Mouse (Mus musculus) CD4-positive, CD25-positive, alpha-beta regulatory T cell, adult 2 months (primary cell): ENCODE measurements at regions not wholly inside any gene's neighbourhood (a gene's known extent, or its start where the extent isn't known, plus 50 kb on each side); places are given as distances from the start of the nearest gene placed in this dataset.
"Not testable (repeated sequence)": the region's sequence is repeated elsewhere in the genome, so short reads cannot be mapped to it uniquely, and the experiment has no call there.

Experiments used
- DNase-seq: peaks from one replicate; pipeline ENCODE4 v3.0.0-alpha.2; 2012; ENCODE audit warnings: low read depth, low spot score

- DNase-seq: no peak
Measured at GRCm38 (mm10) chr14:102190786-102191185, 461.0 kb downstream of the Lmo7 start.

GRCm38 (mm10) chr14:102181269-102181668 lies 451.5 kb downstream of the Lmo7 start:
- DNase-seq: no peak

GRCm38 (mm10) chr14:102171775-102172174 lies 442.0 kb downstream of the Lmo7 start:
- no peak for DNase-seq

- DNase-seq: no peak
Measured at GRCm38 (mm10) chr14:102161291-102162284, 431.8 kb downstream of the Lmo7 start.

- not testable (repeated sequence) for DNase-seq
Measured at GRCm38 (mm10) chr14:102150410-102150809, 420.7 kb downstream of the Lmo7 start.

GRCm38 (mm10) chr14:102142720-102143119 lies 413.0 kb downstream of the Lmo7 start:
- no peak for DNase-seq

GRCm38 (mm10) chr14:102138936-102139335 lies 409.2 kb downstream of the Lmo7 start:
- DNase-seq: no peak

- DNase-seq: no peak
Measured at GRCm38 (mm10) chr14:102118166-102118565, 388.4 kb downstream of the Lmo7 start.

- DNase-seq: no peak
Measured at GRCm38 (mm10) chr14:102106165-102106564, 376.4 kb downstream of the Lmo7 start.

GRCm38 (mm10) chr14:102094105-102094504 lies 364.3 kb downstream of the Lmo7 start:
- no peak for DNase-seq

- no peak for DNase-seq
Measured at GRCm38 (mm10) chr14:102092557-102092956, 362.8 kb downstream of the Lmo7 start.

- DNase-seq: no peak
Measured at GRCm38 (mm10) chr14:102048932-102049331, 319.2 kb downstream of the Lmo7 start.

GRCm38 (mm10) chr14:102048485-102048884 lies 318.7 kb downstream of the Lmo7 start:
- no peak for DNase-seq

- DNase-seq: no peak
Measured at GRCm38 (mm10) chr14:102038145-102038544, 308.4 kb downstream of the Lmo7 start.

GRCm38 (mm10) chr14:102037487-102037886 lies 307.7 kb downstream of the Lmo7 start:
- DNase-seq: no peak

- no peak for DNase-seq
Measured at GRCm38 (mm10) chr14:102031047-102031903, 301.5 kb downstream of the Lmo7 start.

GRCm38 (mm10) chr14:102024646-102025045 lies 294.9 kb downstream of the Lmo7 start:
- no peak for DNase-seq

- no peak for DNase-seq
Measured at GRCm38 (mm10) chr14:102020161-102020605, 290.4 kb downstream of the Lmo7 start.

GRCm38 (mm10) chr14:102019320-102019719 lies 289.6 kb downstream of the Lmo7 start:
- DNase-seq: no peak

- DNase-seq: no peak
Measured at GRCm38 (mm10) chr14:102016572-102016971, 286.8 kb downstream of the Lmo7 start.

- DNase-seq: no peak
Measured at GRCm38 (mm10) chr14:102014976-102015603, 285.3 kb downstream of the Lmo7 start.

- DNase-seq: no peak
Measured at GRCm38 (mm10) chr14:102013238-102013637, 283.5 kb downstream of the Lmo7 start.
